Mouse (Mus musculus): ENCODE results near the gene Rnf8. TPM values are rescaled to one million over a fixed set of nuclear protein-coding genes. Genes with fewer than 3 reads are reported as not detected.
A peak's percentile ranks its signal among the peaks of the same experiment; 100 is the strongest.

Gene Rnf8
- polyA plus RNA-seq, 1 experiment from 2014 or later = 76.0 TPM

DNA sequence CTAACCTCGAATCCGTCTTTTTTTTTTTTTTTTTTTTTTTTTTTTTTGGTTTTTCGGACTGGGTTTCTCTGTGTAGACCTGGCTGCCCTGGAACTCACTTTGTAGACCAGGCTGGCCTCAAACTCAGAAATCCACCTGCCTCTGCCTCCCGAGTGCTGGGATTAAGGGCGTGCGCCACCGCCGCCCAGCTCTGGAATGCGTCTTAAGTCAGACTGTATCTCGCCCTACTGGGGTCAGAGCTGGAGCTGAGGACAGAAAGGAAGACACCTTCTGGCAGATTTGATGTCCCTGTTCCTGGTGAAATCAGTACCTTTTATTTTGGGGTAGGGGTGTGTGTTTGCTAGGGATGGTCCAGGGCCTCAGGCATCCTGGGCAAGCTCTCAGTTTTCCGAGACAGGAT is 17.7 kb downstream of the Rnf8 start:
- no peaks in the 10 kb centered on the region for H3K27me3 ChIP-seq (replicated peaks; ENCODE audit: control insufficient read depth, insufficient read depth, low read length)
- H3K4me3 ChIP-seq (ENCODE audit: low read depth, low read length) = no peak overlapping the region
- WGBS = 95% methylated on average over 11 of the region's 11 CpGs
- H3K27ac ChIP-seq (ENCODE audit: low read depth) = no peak overlapping the region
- no peaks in the 10 kb centered on the region for H3K9me3 ChIP-seq (ENCODE audit: control insufficient read depth, low read length)
- no peaks in the 10 kb centered on the region for H3K4me1 ChIP-seq (replicated peaks; ENCODE audit: control insufficient read depth, insufficient read depth, low read length)
- DNase-seq (ENCODE audit: low spot score) (no peak), ATAC-seq (replicated peaks; ENCODE audit: low FRiP score, low TSS enrichment, low read depth) (no peak)
- peaks cover 97% of the 10 kb centered on the region for H3K36me3 ChIP-seq (ENCODE audit: control insufficient read depth, insufficient read depth, low read length)
- H3K9ac ChIP-seq (ENCODE audit: low read length) = no peak overlapping the region
- H3K4me2 ChIP-seq (ENCODE audit: low read length) = no peak overlapping the region

DNA sequence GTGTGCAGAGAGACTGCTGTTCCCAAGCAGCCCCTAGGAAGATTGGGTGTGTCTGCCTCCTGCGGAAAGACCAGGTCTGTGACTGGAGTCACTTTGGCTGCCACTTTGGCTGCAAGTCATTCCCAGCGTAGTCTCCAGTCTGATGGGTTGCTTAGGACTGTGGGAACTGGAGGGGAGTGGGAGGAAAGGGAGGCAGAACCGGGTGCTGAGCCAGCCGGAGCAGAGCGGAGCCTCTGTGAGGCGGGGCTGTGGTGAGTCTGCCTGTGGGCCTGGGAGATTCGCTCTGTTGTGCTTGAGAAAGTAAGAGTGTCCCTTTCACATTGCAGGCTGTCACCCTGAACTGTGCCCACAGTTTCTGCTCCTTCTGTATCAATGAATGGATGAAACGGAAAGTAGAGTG is 20.9 kb downstream of the Rnf8 start:
- Histone ChIP-seq H3K9ac (ENCODE audit: low read length) (no peak overlapping the region), H3K4me2 (ENCODE audit: low read length) (no peak overlapping the region), H3K27me3 (replicated peaks; ENCODE audit: control insufficient read depth, insufficient read depth, low read length) (no peaks in the 10 kb centered on the region), H3K27ac (ENCODE audit: low read depth) (no peak overlapping the region), H3K4me3 (ENCODE audit: low read depth, low read length) (no peak overlapping the region), H3K9me3 (ENCODE audit: control insufficient read depth, low read length) (no peaks in the 10 kb centered on the region), H3K36me3 (ENCODE audit: control insufficient read depth, insufficient read depth, low read length) (peaks cover 95% of the 10 kb centered on the region), H3K4me1 (replicated peaks; ENCODE audit: control insufficient read depth, insufficient read depth, low read length) (no peaks in the 10 kb centered on the region)
- DNase-seq (ENCODE audit: low spot score) (no peak), ATAC-seq (replicated peaks; ENCODE audit: low FRiP score, low TSS enrichment, low read depth) (no peak)
- 93% methylated on average over 8 of the region's 8 CpGs for WGBS

DNA sequence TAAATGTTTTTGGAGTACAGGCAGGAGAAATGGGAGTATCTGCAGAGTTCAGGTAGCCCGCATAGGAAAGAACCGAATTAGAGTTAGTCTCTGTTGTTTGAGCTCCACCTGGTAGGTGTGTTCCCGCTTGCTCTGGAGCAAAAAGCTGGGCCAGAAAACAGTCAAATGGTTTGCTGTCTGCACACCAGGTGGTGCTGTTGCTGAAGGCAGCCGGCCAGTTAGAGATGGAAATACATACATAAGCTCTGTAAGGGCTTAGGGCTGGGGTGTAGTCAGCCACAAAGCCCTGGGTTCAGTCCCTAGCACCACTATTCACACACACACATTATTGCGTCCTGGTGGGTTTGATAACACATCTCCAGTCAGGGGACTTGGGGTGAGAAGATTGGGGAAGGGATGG is 21.5 kb downstream of the Rnf8 start:
- H3K27ac ChIP-seq (ENCODE audit: low read depth) = no peak overlapping the region
- WGBS = 74% methylated on average over 5 of the region's 5 CpGs
- no peak overlapping the region for H3K4me3 ChIP-seq (ENCODE audit: low read depth, low read length)
- ATAC-seq (replicated peaks; ENCODE audit: low FRiP score, low TSS enrichment, low read depth) (no peak), DNase-seq (ENCODE audit: low spot score) (peak; percentile 60)
- no peak overlapping the region for H3K4me2 ChIP-seq (ENCODE audit: low read length)
- H3K9me3 ChIP-seq (ENCODE audit: control insufficient read depth, low read length) = no peaks in the 10 kb centered on the region
- no peaks in the 10 kb centered on the region for H3K4me1 ChIP-seq (replicated peaks; ENCODE audit: control insufficient read depth, insufficient read depth, low read length)
- H3K9ac ChIP-seq (ENCODE audit: low read length) = no peak overlapping the region
- peaks cover 94% of the 10 kb centered on the region for H3K36me3 ChIP-seq (ENCODE audit: control insufficient read depth, insufficient read depth, low read length)
- no peaks in the 10 kb centered on the region for H3K27me3 ChIP-seq (replicated peaks; ENCODE audit: control insufficient read depth, insufficient read depth, low read length)

DNA sequence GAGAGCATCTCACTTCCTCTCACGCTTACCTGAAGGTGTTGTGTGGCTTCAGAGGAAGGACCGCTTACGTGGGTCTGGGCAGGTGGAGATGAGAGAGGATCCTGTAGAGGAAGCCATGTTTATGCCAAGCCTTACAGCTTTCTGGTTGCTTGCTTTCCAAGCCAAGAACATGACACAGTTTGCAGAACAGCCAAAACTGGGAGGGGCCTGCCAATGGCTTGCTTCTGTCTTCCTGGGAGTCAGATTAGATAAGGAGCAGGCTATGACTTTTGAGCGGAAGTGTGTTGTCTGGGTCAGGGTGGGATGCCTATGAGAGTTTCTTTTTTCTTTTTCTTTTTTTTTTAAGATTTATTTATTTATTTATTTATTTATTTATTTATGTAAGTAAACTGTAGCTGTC is 22.8 kb downstream of the Rnf8 start:
- Histone ChIP-seq H3K9ac (ENCODE audit: low read length) (no peak overlapping the region), H3K36me3 (ENCODE audit: control insufficient read depth, insufficient read depth, low read length) (peaks cover 95% of the 10 kb centered on the region)
- 90% methylated on average over 4 of the region's 4 CpGs for WGBS

DNA sequence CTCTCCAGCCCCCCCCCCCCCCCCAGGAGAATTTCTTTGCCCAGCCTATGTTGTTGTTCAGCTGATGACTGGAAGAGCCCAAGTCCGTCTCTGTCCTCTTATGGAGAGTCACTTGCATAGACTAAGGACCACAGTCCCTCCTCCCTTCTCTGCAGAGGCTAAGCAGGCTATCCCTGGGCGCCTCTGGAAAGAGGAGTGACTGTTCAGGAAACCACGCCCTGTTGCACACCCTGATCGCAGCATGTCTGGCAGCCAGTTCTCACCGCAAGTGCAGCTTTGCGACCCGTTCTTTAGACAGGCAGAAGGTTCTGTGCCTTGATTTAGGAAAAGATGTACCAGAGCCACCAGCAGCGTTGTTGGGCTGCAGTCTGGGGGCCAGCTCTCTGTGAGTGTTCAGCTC is 23.3 kb downstream of the Rnf8 start:
- Histone ChIP-seq H3K36me3 (ENCODE audit: control insufficient read depth, insufficient read depth, low read length) (peaks cover 94% of the 10 kb centered on the region), H3K9ac (ENCODE audit: low read length) (no peak overlapping the region), H3K4me3 (ENCODE audit: low read depth, low read length) (no peak overlapping the region), H3K4me1 (replicated peaks; ENCODE audit: control insufficient read depth, insufficient read depth, low read length) (no peaks in the 10 kb centered on the region), H3K27me3 (replicated peaks; ENCODE audit: control insufficient read depth, insufficient read depth, low read length) (no peaks in the 10 kb centered on the region), H3K4me2 (ENCODE audit: low read length) (no peak overlapping the region), H3K9me3 (ENCODE audit: control insufficient read depth, low read length) (no peaks in the 10 kb centered on the region), H3K27ac (ENCODE audit: low read depth) (no peak overlapping the region)
- no peak for DNase-seq (ENCODE audit: low spot score)
- 81% methylated on average over 8 of the region's 8 CpGs for WGBS
- ATAC-seq (replicated peaks; ENCODE audit: low FRiP score, low TSS enrichment, low read depth) = no peak

More for the DNA sequence above, 22.8 kb downstream of the Rnf8 start:
- H3K27ac ChIP-seq (ENCODE audit: low read depth) = no peak overlapping the region
- H3K9me3 ChIP-seq (ENCODE audit: control insufficient read depth, low read length) = no peaks in the 10 kb centered on the region
- no peak for ATAC-seq (replicated peaks; ENCODE audit: low FRiP score, low TSS enrichment, low read depth)
- DNase-seq (ENCODE audit: low spot score) = no peak
- no peaks in the 10 kb centered on the region for H3K4me1 ChIP-seq (replicated peaks; ENCODE audit: control insufficient read depth, insufficient read depth, low read length)
- no peaks in the 10 kb centered on the region for H3K27me3 ChIP-seq (replicated peaks; ENCODE audit: control insufficient read depth, insufficient read depth, low read length)
- no peak overlapping the region for H3K4me2 ChIP-seq (ENCODE audit: low read length)
- H3K4me3 ChIP-seq (ENCODE audit: low read depth, low read length) = no peak overlapping the region

DNA sequence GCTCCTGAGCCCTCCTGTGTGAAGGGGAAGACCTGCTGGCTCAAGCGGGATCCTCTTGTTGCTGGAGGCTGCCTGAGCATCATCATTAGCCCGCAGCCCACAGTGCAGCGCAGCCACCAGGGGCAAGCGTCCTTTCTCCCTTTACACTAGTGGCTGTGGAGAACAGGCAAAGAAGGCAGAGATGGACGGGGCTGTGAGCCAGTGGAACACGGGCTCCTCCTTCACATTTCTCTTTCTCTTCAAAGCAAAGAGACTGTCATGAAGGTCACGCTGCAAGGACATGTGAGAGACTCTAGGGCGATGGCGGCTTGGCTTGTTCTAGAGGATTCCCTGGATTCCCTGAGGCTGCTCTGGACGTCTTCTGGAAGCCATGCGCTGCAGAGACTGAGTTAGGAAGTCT is 26.4 kb downstream of the Rnf8 start:
- H3K4me1 ChIP-seq (replicated peaks; ENCODE audit: control insufficient read depth, insufficient read depth, low read length) = no peaks in the 10 kb centered on the region
- DNase-seq (ENCODE audit: low spot score) (no peak), ATAC-seq (replicated peaks; ENCODE audit: low FRiP score, low TSS enrichment, low read depth) (no peak)
- no peaks in the 10 kb centered on the region for H3K27me3 ChIP-seq (replicated peaks; ENCODE audit: control insufficient read depth, insufficient read depth, low read length)
- 98% methylated on average over 11 of the region's 11 CpGs for WGBS
- no peak overlapping the region for H3K9ac ChIP-seq (ENCODE audit: low read length)
- H3K9me3 ChIP-seq (ENCODE audit: control insufficient read depth, low read length) = no peaks in the 10 kb centered on the region
- no peak overlapping the region for H3K27ac ChIP-seq (ENCODE audit: low read depth)
- peaks cover 67% of the 10 kb centered on the region for H3K36me3 ChIP-seq (ENCODE audit: control insufficient read depth, insufficient read depth, low read length)
- H3K4me2 ChIP-seq (ENCODE audit: low read length) = no peak overlapping the region
- no peak overlapping the region for H3K4me3 ChIP-seq (ENCODE audit: low read depth, low read length)

DNA sequence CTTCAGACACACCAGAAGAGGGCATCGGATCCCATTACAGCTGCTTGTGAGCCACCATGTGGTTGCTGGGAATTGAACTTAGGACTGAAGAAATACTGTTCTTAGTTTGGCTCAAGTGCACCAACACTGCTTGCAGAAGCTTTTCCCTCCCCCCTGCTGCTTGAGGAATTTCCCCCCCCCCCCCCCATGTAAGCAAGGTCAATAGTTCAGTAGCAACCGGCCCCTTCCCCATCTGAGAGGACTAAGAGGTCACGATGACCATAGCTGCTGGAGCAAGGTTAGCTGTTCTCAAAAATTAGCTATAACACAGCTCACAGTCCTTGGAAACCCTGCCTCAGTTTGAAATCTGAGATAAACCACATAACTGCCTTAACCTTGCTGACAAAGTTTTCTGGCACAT is 27.6 kb downstream of the Rnf8 start:
- Histone ChIP-seq H3K4me3 (ENCODE audit: low read depth, low read length) (no peak overlapping the region), H3K27ac (ENCODE audit: low read depth) (no peak overlapping the region), H3K4me1 (replicated peaks; ENCODE audit: control insufficient read depth, insufficient read depth, low read length) (no peaks in the 10 kb centered on the region), H3K27me3 (replicated peaks; ENCODE audit: control insufficient read depth, insufficient read depth, low read length) (no peaks in the 10 kb centered on the region), H3K9ac (ENCODE audit: low read length) (no peak overlapping the region), H3K36me3 (ENCODE audit: control insufficient read depth, insufficient read depth, low read length) (peaks cover 55% of the 10 kb centered on the region), H3K9me3 (ENCODE audit: control insufficient read depth, low read length) (no peaks in the 10 kb centered on the region), H3K4me2 (ENCODE audit: low read length) (no peak overlapping the region)
- WGBS = 55% methylated on average over 3 of the region's 3 CpGs
- no peak for ATAC-seq (replicated peaks; ENCODE audit: low FRiP score, low TSS enrichment, low read depth)
- DNase-seq (ENCODE audit: low spot score) = no peak

DNA sequence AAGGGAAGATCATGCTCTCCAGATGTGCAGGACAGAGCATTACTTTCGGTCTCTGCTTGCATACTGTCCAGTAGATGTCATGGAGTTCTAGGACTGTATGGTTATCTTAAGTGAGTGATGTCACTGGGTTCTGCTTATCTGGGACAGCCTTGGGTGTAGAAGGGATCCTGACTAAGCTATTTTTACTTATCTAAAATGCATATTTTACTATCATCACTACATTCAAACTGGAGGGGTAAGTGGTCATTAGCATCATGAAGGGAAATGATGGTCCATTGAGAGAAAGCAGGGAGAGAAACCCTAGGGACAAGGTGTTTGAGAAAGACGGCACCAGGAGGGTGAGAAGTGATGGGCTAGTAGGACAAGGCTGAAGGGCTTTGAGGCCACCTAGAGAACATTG is 43.7 kb downstream of the Rnf8 start:
- WGBS = 79% methylated on average over 2 of the region's 2 CpGs
- no peaks in the 10 kb centered on the region for H3K27me3 ChIP-seq (replicated peaks; ENCODE audit: control insufficient read depth, insufficient read depth, low read length)
- ATAC-seq (replicated peaks; ENCODE audit: low FRiP score, low TSS enrichment, low read depth) = no peak
- no peaks in the 10 kb centered on the region for H3K4me1 ChIP-seq (replicated peaks; ENCODE audit: control insufficient read depth, insufficient read depth, low read length)
- no peak overlapping the region for H3K9ac ChIP-seq (ENCODE audit: low read length)
- H3K36me3 ChIP-seq (ENCODE audit: control insufficient read depth, insufficient read depth, low read length) = 0 out of 2 replicates have a peak, but pooled peaks cover 3% of the 10 kb centered on the region
- H3K4me3 ChIP-seq (ENCODE audit: low read depth, low read length) = no peak overlapping the region
- no peak overlapping the region for H3K4me2 ChIP-seq (ENCODE audit: low read length)
- H3K27ac ChIP-seq (ENCODE audit: low read depth) = no peak overlapping the region
- H3K9me3 ChIP-seq (ENCODE audit: control insufficient read depth, low read length) = no peaks in the 10 kb centered on the region
- no peak for DNase-seq (ENCODE audit: low spot score)

DNA sequence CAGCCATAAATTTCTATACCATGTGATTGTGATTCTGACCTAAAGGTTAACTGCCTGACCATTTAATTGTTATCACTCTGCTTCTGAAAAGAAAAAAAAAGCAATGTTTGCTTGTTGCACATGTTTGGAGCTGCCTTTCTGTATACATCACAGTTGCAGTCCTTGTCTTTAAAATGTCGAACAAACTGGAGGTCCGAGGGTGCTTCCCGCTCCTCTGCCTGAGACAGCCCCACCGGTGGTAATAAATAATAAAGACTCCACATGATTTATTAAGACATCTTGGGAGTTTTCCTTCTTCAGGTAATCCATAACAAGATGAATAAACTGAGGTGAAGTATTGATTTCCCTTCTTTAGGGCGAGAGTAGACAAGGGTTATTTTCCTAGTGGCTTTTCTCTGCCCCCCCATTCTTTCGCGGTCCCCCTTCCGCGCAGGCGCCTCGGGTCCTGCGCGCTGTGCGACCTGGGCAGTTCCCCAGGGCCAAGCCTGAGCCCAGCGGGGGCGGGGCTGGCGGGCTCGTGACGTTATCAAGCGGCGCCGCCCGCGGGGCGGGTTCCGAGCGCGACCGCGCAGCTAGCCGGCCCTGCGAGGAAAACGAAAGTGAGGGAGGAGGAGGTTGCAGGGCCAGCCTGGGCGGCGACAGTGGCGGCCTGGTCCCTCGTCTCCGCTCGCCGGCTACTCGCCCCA is 45.6 kb downstream of the Rnf8 start, which contains the start of gene Cmtr1:
Gene Cmtr1 (plus strand): TSS at position 520 of the 686 bp plus-strand sequence.
- Histone ChIP-seq H3K9me3 (ENCODE audit: control insufficient read depth, low read length) (no peaks in the 10 kb centered on the region), H3K4me1 (replicated peaks; ENCODE audit: control insufficient read depth, insufficient read depth, low read length) (no peaks in the 10 kb centered on the region), H3K27ac (ENCODE audit: low read depth) (peak within 1 kb of the TSS; percentile 89), H3K4me2 (ENCODE audit: low read length) (peak within 1 kb of the TSS; percentile 86), H3K9ac (ENCODE audit: low read length) (peak within 1 kb of the TSS; percentile 92), H3K27me3 (replicated peaks; ENCODE audit: control insufficient read depth, insufficient read depth, low read length) (no peaks in the 10 kb centered on the region), H3K36me3 (ENCODE audit: control insufficient read depth, insufficient read depth, low read length) (peaks cover 19% of the 10 kb centered on the region), H3K4me3 (ENCODE audit: low read depth, low read length) (peak within 1 kb of the TSS; percentile 92)
- peak; percentile 98 for DNase-seq (ENCODE audit: low spot score)
- under 1% methylated on average over 40 of the region's 41 CpGs for WGBS
- ATAC-seq (replicated peaks; ENCODE audit: low FRiP score, low TSS enrichment, low read depth) = peak; percentile 96

All from intestine, embryonic 14.5 days (tissue).